Mouse (Mus musculus): Measurements from ENCODE around the gene Ankdd1b. TPM values are rescaled to one million over a fixed set of nuclear protein-coding genes. Genes with fewer than 3 reads are reported as not detected.
A peak's percentile ranks its signal among the peaks of the same experiment; 100 is the strongest.

Ankdd1b gene
- polyA plus RNA-seq, 1 experiment from 2014 or later, result 0.31 TPM

DNA sequence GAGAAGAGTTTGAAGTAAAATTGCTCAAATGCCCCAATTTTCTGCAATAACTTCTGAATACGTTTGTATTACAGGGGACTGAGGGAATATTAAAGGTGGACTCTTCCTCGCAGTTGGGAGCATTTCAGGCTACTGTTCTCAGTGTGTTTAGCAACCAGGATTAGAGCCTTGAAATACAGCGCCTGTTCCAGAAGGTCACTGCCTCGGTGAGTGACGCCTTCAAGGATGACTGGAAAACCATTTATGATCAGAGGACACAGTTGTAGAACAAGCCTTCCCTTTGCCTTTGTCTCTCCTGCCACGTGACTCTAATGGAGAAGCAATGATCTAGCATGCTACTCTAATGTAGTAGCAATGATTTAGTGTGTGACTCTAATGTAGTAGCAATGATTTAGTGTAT lies 17.0 kb upstream of the Ankdd1b start:
- H3K9me3 ChIP-seq, result no peaks in the 10 kb centered on the region; the same call in 1 of the 2 replicates
- WGBS, result 92% methylated on average over 6 of the region's 6 CpGs
- no peak for DNase-seq (ENCODE audit: low spot score)
- no peak overlapping the region for H3K4me3 ChIP-seq
- peaks cover 46% of the 10 kb centered on the region for H3K36me3 ChIP-seq (replicated peaks)
- H3K27ac ChIP-seq (replicated peaks), result no peak overlapping the region
- H3K27me3 ChIP-seq (replicated peaks; ENCODE audit: low read depth, poor library complexity, severe bottlenecking), result no peaks in the 10 kb centered on the region
- H3K4me1 ChIP-seq, result no peaks in the 10 kb centered on the region

DNA sequence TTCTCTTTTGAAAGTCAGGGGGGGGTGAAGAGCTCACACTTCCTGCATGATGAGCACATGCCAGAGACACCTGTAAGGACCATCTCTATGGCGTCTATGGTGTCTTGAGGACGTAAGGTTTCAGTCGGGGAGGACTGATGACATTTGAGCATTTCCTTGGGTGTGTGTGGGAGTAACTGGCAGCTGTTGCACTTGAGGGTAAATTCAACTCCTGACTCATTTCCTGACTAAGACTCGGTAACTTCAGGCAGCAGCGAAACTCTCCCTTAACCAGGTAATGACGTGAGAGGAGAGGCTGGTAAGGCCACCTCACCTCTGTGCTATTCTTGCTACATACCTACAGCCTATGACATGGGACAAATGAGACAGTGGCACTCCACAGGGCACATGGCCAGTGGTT lies 16.2 kb upstream of the Ankdd1b start:
- no peak overlapping the region for H3K4me3 ChIP-seq
- no peaks in the 10 kb centered on the region for H3K4me1 ChIP-seq
- WGBS, result 92% methylated on average over 6 of the region's 6 CpGs
- H3K36me3 ChIP-seq (replicated peaks), result peaks cover 46% of the 10 kb centered on the region
- no peaks in the 10 kb centered on the region; the same call in 1 of the 2 replicates for H3K9me3 ChIP-seq
- H3K27me3 ChIP-seq (replicated peaks; ENCODE audit: low read depth, poor library complexity, severe bottlenecking), result no peaks in the 10 kb centered on the region
- DNase-seq (ENCODE audit: low spot score), result no peak
- no peak overlapping the region for H3K27ac ChIP-seq (replicated peaks)

DNA sequence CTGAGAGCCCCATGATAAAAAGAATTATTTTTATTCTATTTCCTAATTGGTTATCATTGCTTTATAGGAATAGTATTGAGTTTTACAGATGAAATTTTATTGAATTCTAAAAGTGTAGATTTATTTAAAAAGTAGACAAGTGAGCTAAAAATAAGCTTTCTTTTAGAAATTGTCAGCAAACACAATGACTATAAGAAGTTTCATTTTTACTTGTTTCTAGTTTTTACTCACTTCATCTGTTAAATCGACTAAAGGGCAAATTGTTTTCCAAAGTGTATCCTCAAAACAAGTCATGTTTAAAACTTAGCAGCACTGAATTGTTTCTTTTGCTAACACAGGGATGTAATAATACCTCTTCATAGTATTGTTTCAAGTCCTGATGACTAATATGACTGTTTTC lies 8.0 kb upstream of the Ankdd1b start:
- no peaks in the 10 kb centered on the region for H3K4me1 ChIP-seq
- H3K4me3 ChIP-seq, result no peak overlapping the region
- DNase-seq (ENCODE audit: low spot score), result no peak
- H3K27me3 ChIP-seq (replicated peaks; ENCODE audit: low read depth, poor library complexity, severe bottlenecking), result no peaks in the 10 kb centered on the region
- H3K36me3 ChIP-seq (replicated peaks), result peaks cover 13% of the 10 kb centered on the region
- H3K9me3 ChIP-seq, result no peaks in the 10 kb centered on the region
- 88% methylated on average over 1 of the region's 1 CpGs for WGBS
- H3K27ac ChIP-seq (replicated peaks), result no peak overlapping the region

DNA sequence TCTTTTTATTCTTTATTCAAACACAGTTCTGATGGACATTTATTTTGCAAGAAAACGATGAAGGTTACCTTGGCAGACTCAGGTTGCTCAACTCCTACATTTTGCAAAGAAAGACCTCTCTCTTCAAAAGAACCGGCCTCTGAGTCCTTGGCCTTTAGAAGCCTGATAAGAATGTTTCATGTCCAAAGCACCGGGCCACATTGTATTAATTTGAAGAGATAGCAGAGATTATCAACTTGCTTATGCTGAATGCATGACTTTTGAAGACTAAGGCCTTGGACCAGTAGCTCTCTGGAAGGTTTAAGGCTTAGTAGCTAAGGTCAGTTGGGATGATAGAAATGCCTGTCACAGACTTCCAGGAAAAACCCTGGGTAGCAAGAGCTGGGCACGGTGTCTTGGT lies 6.2 kb upstream of the Ankdd1b start:
- Histone ChIP-seq H3K27me3 (replicated peaks; ENCODE audit: low read depth, poor library complexity, severe bottlenecking) (no peaks in the 10 kb centered on the region), H3K36me3 (replicated peaks) (0 out of 2 replicates have a peak, but pooled peaks cover 4% of the 10 kb centered on the region), H3K4me3 (no peak overlapping the region), H3K27ac (replicated peaks) (no peak overlapping the region), H3K9me3 (no peaks in the 10 kb centered on the region), H3K4me1 (no peaks in the 10 kb centered on the region)
- no peak for DNase-seq (ENCODE audit: low spot score)
- WGBS, result 87% methylated on average over 4 of the region's 4 CpGs

DNA sequence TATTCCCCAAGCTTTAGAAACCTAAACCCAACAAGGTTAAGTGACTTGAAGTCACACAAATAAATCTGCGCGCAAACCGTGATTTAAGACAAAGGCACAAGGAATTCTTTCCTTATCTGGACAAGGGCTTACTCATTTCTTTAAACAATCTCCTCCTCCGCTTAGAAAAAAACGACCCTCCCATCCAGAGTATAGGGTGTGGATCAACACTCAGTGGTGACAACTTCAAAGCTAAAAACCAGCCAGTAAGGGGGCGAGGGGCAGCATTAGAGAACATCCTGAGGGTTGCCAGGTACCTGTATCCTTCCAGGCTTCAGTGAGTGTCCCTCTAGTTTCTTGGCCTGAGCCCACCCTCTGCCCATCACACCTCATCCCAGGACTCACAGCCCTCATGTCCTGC lies 442 bp downstream of the Ankdd1b start:
- 85% methylated on average over 6 of the region's 6 CpGs for WGBS
- no peaks in the 10 kb centered on the region for H3K27me3 ChIP-seq (replicated peaks; ENCODE audit: low read depth, poor library complexity, severe bottlenecking)

DNA sequence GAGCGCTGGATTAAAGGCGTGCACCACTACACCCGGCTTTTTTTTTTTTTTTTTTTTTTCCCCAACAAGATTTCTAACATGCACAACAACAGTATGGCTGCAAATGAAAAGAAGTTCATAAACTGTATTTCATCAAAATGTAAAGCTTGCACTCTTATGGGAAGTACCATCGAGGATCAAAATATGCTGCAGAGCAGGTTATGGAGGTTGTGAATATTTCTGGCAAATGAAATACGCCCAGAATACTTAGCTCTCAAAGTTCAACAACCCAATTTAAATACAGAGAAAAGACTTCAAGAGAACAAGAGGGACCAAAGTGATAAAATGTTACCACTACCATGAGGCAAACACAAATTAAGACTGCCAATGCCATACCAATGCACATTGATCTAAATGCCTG lies 2.3 kb downstream of the Ankdd1b start:
- Histone ChIP-seq H3K36me3 (replicated peaks) (no peaks in the 10 kb centered on the region), H3K27me3 (replicated peaks; ENCODE audit: low read depth, poor library complexity, severe bottlenecking) (no peaks in the 10 kb centered on the region), H3K27ac (replicated peaks) (no peak overlapping the region), H3K4me1 (no peaks in the 10 kb centered on the region), H3K9me3 (no peaks in the 10 kb centered on the region), H3K4me3 (no peak overlapping the region)
- DNase-seq (ENCODE audit: low spot score), result no peak
- WGBS, result 93% methylated on average over 5 of the region's 5 CpGs

More for the DNA sequence above, 442 bp downstream of the Ankdd1b start:
- Histone ChIP-seq H3K27ac (replicated peaks) (no peak overlapping the region), H3K36me3 (replicated peaks) (no peaks in the 10 kb centered on the region), H3K9me3 (no peaks in the 10 kb centered on the region), H3K4me3 (no peak overlapping the region), H3K4me1 (no peaks in the 10 kb centered on the region)
- DNase-seq (ENCODE audit: low spot score), result no peak

DNA sequence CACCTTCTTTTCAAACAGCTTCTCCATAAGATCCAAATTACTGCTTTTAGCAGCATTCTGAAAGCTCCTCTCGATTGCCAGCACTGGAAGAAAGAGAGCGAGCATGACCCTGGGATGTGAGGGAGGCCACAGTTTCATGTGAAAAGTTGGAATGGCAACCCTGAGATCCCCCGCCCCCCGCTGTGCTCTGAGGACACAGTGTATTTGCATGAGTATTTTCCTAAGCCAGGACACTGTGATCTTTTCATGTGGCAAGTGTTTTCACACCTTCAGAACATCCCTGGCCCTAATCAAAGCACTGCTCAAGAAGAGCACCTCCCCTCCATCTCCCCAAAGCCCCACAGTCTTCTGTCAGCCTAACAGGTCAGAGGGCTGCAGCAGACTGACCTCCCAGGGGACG lies 5.7 kb downstream of the Ankdd1b start:
- Histone ChIP-seq H3K4me3 (no peak overlapping the region), H3K4me1 (peaks cover 5% of the 10 kb centered on the region; the same call in 1 of the 2 replicates), H3K36me3 (replicated peaks) (no peaks in the 10 kb centered on the region), H3K9me3 (no peaks in the 10 kb centered on the region), H3K27ac (replicated peaks) (no peak overlapping the region), H3K27me3 (replicated peaks; ENCODE audit: low read depth, poor library complexity, severe bottlenecking) (no peaks in the 10 kb centered on the region)
- 57% methylated on average over 5 of the region's 5 CpGs for WGBS
- DNase-seq (ENCODE audit: low spot score), result no peak

DNA sequence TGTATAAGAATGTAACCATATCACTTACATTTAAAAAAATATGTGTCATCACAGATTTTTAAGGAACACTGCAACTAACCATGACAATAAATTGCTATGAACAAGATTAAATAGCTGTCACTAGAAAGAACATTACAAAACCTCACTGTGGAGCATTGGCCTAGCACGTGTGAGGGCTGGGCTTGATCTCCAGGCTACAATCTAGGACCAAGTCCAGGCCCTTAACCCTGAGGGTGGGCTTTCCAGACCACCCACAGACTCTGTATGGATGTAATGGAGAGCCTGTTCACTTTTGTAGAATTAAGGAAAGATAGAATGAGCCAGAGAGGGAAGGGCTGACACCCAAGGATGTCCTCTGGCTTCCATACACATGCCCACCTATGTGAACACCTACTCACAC lies 8.4 kb downstream of the Ankdd1b start:
- Histone ChIP-seq H3K4me1 (peaks cover 5% of the 10 kb centered on the region; the same call in 1 of the 2 replicates), H3K4me3 (no peak overlapping the region)
- WGBS, result 81% methylated on average over 1 of the region's 1 CpGs

DNA sequence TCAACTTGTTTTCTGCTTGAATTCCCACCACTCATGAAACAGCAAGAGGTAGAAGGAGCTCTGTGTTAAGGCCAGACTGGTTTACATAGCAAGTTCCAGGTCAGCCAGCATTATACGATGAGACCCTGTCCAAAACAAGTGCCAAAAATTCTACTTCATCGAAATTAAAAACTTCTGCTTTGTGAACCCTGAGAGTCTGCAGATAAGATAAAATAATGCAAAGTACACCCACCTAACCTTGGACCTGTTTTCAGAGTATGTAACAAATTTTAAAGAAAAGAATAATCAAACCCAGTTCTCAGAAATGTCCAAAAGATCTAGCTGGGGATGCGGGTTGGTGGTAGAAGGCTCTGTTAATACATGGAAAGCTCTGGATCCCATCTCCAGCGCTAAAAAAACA lies 12.4 kb downstream of the Ankdd1b start:
- WGBS, result 80% methylated on average over 4 of the region's 4 CpGs
- DNase-seq (ENCODE audit: low spot score), result no peak
- no peaks in the 10 kb centered on the region for H3K27me3 ChIP-seq (replicated peaks; ENCODE audit: low read depth, poor library complexity, severe bottlenecking)
- no peaks in the 10 kb centered on the region for H3K36me3 ChIP-seq (replicated peaks)
- no peak overlapping the region for H3K4me3 ChIP-seq
- H3K27ac ChIP-seq (replicated peaks), result no peak overlapping the region
- peaks cover 5% of the 10 kb centered on the region; the same call in 1 of the 2 replicates for H3K4me1 ChIP-seq
- no peaks in the 10 kb centered on the region for H3K9me3 ChIP-seq

More for the DNA sequence above, 8.4 kb downstream of the Ankdd1b start:
- H3K27me3 ChIP-seq (replicated peaks; ENCODE audit: low read depth, poor library complexity, severe bottlenecking), result no peaks in the 10 kb centered on the region
- H3K36me3 ChIP-seq (replicated peaks), result no peaks in the 10 kb centered on the region
- no peak overlapping the region for H3K27ac ChIP-seq (replicated peaks)
- DNase-seq (ENCODE audit: low spot score), result peak; percentile 25
- H3K9me3 ChIP-seq, result no peaks in the 10 kb centered on the region

DNA sequence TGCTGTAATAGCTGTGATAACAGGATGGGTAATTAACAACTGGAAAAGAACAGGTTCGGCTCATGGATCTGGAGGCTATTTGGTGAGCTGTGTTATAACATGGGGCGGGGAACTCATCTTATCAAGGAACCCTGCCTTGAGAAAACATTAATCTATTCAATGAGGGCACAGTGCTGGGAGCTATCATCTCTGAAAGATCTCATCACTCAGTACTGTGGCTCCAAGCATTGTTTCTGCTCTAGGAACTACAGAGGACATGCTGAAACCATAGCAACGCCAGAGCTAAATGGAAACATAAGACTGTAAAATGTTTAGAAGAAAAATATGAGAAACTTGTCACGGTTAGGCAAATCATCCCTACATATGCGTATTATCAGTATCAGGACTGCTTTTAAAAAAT lies 13.0 kb downstream of the Ankdd1b start:
- no peaks in the 10 kb centered on the region for H3K27me3 ChIP-seq (replicated peaks; ENCODE audit: low read depth, poor library complexity, severe bottlenecking)
- no peaks in the 10 kb centered on the region for H3K36me3 ChIP-seq (replicated peaks)
- WGBS, result 87% methylated on average over 5 of the region's 5 CpGs
- no peak for DNase-seq (ENCODE audit: low spot score)
- H3K4me3 ChIP-seq, result no peak overlapping the region
- H3K27ac ChIP-seq (replicated peaks), result no peak overlapping the region
- peaks cover 5% of the 10 kb centered on the region; the same call in 1 of the 2 replicates for H3K4me1 ChIP-seq
- no peaks in the 10 kb centered on the region for H3K9me3 ChIP-seq

DNA sequence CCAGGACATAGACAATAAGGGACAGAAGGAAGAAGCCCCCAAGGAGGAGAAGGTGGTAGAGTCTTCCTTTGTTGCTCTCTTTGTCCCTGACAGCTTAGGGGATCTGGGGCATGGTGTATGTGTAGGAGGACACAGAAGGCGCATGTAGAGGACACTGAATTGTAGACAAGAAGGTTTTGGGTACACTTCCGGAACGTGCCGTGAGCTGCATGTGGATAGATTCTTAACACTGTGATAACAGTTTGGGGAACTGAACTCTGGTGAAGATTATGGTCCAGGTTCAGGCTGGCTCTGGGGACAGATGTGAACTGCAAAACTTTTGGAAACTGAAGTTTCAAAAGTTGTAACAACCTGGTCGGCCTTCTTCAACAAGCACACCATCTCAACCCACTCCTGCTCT lies 13.4 kb downstream of the Ankdd1b start:
- no peaks in the 10 kb centered on the region for H3K36me3 ChIP-seq (replicated peaks)

DNA sequence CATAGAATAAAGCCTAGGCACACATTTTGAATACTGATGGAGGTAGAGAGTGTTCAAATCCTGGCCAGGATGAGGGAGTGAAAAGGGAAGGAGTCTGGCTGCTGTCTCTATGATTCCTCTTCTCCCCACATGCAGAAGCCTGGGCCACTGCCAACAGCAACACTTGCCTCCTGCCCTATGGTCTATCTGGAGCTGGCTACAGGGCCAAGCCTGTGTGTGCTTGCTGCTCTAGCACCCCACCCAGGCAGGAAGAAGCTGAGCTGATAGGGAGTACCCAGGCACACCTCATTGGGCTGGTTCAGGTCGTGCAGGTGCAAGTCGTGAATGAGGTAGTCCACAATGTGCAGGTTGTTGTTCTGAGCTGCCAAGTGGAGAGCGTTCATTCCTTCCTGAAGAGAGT lies 16.7 kb downstream of the Ankdd1b start:
- H3K36me3 ChIP-seq (replicated peaks), result no peaks in the 10 kb centered on the region
- no peak for DNase-seq (ENCODE audit: low spot score)
- WGBS, result 86% methylated on average over 3 of the region's 3 CpGs
- H3K4me1 ChIP-seq, result no peaks in the 10 kb centered on the region
- H3K27ac ChIP-seq (replicated peaks), result no peak overlapping the region
- H3K4me3 ChIP-seq, result no peak overlapping the region
- H3K27me3 ChIP-seq (replicated peaks; ENCODE audit: low read depth, poor library complexity, severe bottlenecking), result no peaks in the 10 kb centered on the region
- no peaks in the 10 kb centered on the region for H3K9me3 ChIP-seq

More for the DNA sequence above, 13.4 kb downstream of the Ankdd1b start:
- no peaks in the 10 kb centered on the region for H3K27me3 ChIP-seq (replicated peaks; ENCODE audit: low read depth, poor library complexity, severe bottlenecking)
- H3K27ac ChIP-seq (replicated peaks), result no peak overlapping the region
- H3K4me1 ChIP-seq, result peaks cover under 1% of the 10 kb centered on the region; the same call in 1 of the 2 replicates
- DNase-seq (ENCODE audit: low spot score), result no peak
- 93% methylated on average over 5 of the region's 5 CpGs for WGBS
- no peak overlapping the region for H3K4me3 ChIP-seq
- no peaks in the 10 kb centered on the region for H3K9me3 ChIP-seq

DNA sequence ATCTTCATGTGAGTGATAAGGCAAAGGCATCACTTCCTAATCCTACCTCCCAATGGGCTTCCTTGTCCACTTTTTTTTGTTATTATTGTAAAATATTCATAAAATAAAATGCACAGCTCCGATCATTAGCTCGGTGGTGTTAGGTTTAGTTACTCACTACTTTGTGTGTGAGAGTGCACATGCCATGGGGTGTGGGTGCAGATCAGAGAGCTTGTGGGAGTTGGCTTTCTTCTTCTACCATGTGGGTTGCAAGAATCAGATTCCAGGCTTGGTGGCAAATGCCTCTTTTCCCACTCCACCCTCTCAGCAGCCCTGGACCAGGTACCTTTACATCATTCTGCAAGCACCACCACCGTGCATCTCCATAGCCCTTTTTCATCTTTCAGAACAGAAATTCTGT lies 18.4 kb downstream of the Ankdd1b start:
- Histone ChIP-seq H3K9me3 (no peaks in the 10 kb centered on the region), H3K27me3 (replicated peaks; ENCODE audit: low read depth, poor library complexity, severe bottlenecking) (no peaks in the 10 kb centered on the region), H3K27ac (replicated peaks) (no peak overlapping the region), H3K36me3 (replicated peaks) (no peaks in the 10 kb centered on the region), H3K4me3 (no peak overlapping the region), H3K4me1 (no peaks in the 10 kb centered on the region)
- WGBS, result 96% methylated on average over 3 of the region's 3 CpGs
- no peak for DNase-seq (ENCODE audit: low spot score)
